Mouse (Mus musculus) layer of hippocampus, adult 2 months (tissue): ENCODE measurements around the gene D930048N14Rik. TPM values are rescaled to one million over a fixed set of nuclear protein-coding genes. Genes with fewer than 3 reads are reported as not detected.

Experiments used
- DNase-seq, 2 experiments: peaks; one replicate each; pipeline ENCODE4 v3.0.0; 2022; ENCODE audit warnings: low spot score in 2 of 2
- H3K27ac ChIP-seq: fragments of 200-600 bp; 2 replicates; pipeline ENCODE4 v1.8.1; 2022
- H3K4me3 ChIP-seq: fragments of 200-600 bp; 2 replicates; pipeline ENCODE4 v1.8.1; 2022; ENCODE audit warnings: mild to moderate bottlenecking
- CTCF ChIP-seq: fragments of 200-600 bp; conservative IDR thresholded peaks from 2 replicates; pipeline ENCODE4 v1.8.1; 2022; ENCODE audit warnings: antibody characterized with exemption, mild to moderate bottlenecking, moderate library complexity
- total RNA-seq, 2 experiments: library from RNA; stranded (reverse); gene quantifications; 2 replicates each; pipeline ENCODE4 v1.2.3; 2021

The D930048N14Rik gene
- total RNA-seq, 2 experiments from 2014 or later: 1.4 to 2.4 TPM

DNA sequence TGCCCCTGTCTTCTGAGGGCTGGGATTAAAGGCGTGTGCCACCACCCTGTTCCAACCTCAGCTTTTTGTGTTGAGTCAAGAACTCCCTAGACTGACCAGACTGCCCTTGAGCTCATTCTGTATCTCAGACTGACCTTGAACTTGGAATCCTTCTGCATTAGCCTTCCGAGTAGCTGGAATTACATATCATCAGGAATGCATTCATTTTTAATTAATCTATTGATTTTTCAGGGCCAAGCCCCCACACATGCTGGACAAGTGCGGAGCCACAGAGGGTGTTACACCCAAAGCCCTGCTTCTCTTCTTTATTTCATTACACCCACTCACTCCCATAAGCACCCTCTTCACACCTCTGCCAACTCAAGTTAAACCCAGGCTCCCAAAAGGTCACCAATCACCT, 17.0 kb upstream of the D930048N14Rik start:
- TF ChIP-seq CTCF: no peak

DNA sequence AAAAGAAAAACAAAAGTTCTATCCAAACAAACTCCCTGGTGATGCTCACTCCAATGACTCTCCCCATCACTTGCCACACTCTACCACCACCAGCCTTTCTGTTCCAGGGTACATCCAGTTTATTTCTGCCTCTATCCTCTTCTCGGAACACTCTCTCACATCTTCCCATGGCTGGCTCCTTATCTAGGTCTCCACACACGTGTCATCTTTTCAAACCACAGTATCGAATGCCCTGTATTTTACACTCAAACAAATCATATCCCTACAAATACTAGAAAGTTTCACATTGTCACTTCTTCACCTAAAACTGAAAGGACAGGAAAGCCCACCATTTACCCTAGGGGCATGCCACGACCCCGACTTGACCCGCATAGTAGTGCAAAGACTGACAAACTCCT, 15.6 kb upstream of the D930048N14Rik start:
- no peak for TF ChIP-seq CTCF
- peak overlapping the region; percentile 92 for H3K27ac ChIP-seq
- DNase-seq: no peak
- H3K4me3 ChIP-seq: peak overlapping the region; percentile 82

More for the DNA sequence above, 17.0 kb upstream of the D930048N14Rik start:
- Histone ChIP-seq H3K27ac (peak overlapping the region; percentile 29; the same call in 1 of the 2 replicates), H3K4me3 (no peak overlapping the region)
- DNase-seq: no peak

- DNase-seq: peak; percentile 95 to 96
- H3K4me3 ChIP-seq: peak within 1 kb of the TSS; percentile 82
- TF ChIP-seq CTCF: peak; percentile 8; the same call in 1 of the 2 replicates
- H3K27ac ChIP-seq: peak within 1 kb of the TSS; percentile 92
Measured at GRCm38 (mm10) chr11:51635525-51636322, 15.0 kb upstream of the D930048N14Rik start, which contains the start of gene Rmnd5b. TSS of gene Rmnd5b (minus strand) at chr11:51635896.

DNA sequence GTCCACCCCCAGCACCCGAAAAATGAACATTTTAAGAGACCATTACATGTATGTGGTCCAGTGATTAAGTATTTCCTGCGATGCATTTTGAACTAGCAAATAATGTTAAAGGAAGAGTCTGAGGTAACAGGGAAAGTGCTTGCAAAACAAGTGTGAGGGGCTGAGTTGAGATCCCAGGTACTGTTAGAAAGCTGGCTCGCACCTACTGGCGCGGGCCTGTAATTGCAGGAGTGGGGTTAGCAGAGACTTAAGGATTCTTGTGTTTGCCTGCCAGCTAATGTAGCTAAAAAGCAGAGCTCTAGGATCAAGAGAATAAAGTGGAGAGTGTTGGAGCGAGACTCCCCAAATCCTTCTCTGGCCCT, 14.4 kb upstream of the D930048N14Rik start:
- H3K4me3 ChIP-seq: peak overlapping the region; percentile 82
- DNase-seq: no peak
- peak overlapping the region; percentile 92 for H3K27ac ChIP-seq
- TF ChIP-seq CTCF: peak; percentile 86

- H3K27ac ChIP-seq: peak overlapping the region; percentile 24
- TF ChIP-seq CTCF: no peak
- DNase-seq: no peak
Measured at GRCm38 (mm10) chr11:51637971-51638414, 12.8 kb upstream of the D930048N14Rik start.

GRCm38 (mm10) chr11:51638497-51638896, 12.3 kb upstream of the D930048N14Rik start:
- H3K27ac ChIP-seq: peak overlapping the region; percentile 24; the same call in 1 of the 2 replicates
- H3K4me3 ChIP-seq: no peak overlapping the region; the same call in 1 of the 2 replicates
- no peak for DNase-seq
- TF ChIP-seq CTCF: no peak

More at GRCm38 (mm10) chr11:51637971-51638414, 12.8 kb upstream of the D930048N14Rik start:
- peak overlapping the region; percentile 22; the same call in 1 of the 2 replicates for H3K4me3 ChIP-seq

GRCm38 (mm10) chr11:51640748-51641147, 10.0 kb upstream of the D930048N14Rik start:
- no peak overlapping the region for H3K4me3 ChIP-seq
- no peak for TF ChIP-seq CTCF
- no peak overlapping the region for H3K27ac ChIP-seq
- no peak for DNase-seq

- TF ChIP-seq CTCF: no peak
- Histone ChIP-seq H3K27ac (peak overlapping the region; percentile 51; the same call in 1 of the 2 replicates), H3K4me3 (no peak overlapping the region)
- no peak for DNase-seq
Measured at GRCm38 (mm10) chr11:51643202-51643601, 7.6 kb upstream of the D930048N14Rik start.

DNA sequence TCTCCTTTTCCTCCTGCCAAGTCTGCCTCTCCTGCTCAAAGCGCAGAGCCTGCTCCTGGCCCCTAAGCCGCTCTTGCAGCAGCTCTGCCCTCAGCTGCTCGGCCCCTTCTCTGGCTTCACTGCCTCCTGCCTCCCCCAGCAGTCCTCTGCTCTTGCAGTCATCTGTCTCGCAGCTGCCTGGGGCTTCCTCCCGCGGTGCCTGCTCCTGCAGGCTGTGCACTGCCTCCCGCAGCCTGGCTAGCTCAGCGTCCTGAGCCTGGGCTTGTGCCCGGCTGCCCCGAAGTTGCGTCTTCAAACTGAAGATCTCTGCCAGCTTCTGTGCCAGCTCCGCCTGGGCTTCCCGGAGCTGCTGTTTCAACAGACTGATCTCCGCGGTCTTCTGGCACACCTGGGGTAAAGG, 7.0 kb upstream of the D930048N14Rik start:
- TF ChIP-seq CTCF: no peak
- Histone ChIP-seq H3K27ac (peak overlapping the region; percentile 51; the same call in 1 of the 2 replicates), H3K4me3 (peak overlapping the region; percentile 27; the same call in 1 of the 2 replicates)
- DNase-seq: no peak

GRCm38 (mm10) chr11:51644217-51644616, 6.5 kb upstream of the D930048N14Rik start:
- Histone ChIP-seq H3K27ac (no peak overlapping the region), H3K4me3 (no peak overlapping the region)
- no peak for DNase-seq
- TF ChIP-seq CTCF: no peak

DNA sequence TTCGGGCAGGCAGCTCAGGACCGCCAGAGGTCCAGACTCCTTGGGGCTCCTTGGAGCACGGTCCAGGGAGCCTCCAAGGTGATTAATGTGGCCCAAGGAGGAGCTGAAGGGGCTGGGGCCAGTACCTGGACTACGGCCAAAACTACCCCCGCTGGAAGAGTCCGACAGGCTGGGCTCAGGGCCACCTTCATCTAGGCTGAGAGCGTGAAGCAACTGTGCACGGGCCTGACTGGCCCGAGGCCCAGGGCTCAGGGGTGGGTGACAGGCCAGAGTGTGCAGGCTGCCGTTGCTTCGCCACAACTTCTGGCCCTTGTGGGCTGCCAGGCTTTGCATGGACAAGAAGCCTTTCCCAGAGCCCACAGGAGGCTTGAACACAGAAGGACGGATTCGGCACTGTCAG, 5.5 kb upstream of the D930048N14Rik start:
- H3K27ac ChIP-seq: no peak overlapping the region
- no peak for TF ChIP-seq CTCF
- no peak overlapping the region for H3K4me3 ChIP-seq
- DNase-seq: no peak

DNA sequence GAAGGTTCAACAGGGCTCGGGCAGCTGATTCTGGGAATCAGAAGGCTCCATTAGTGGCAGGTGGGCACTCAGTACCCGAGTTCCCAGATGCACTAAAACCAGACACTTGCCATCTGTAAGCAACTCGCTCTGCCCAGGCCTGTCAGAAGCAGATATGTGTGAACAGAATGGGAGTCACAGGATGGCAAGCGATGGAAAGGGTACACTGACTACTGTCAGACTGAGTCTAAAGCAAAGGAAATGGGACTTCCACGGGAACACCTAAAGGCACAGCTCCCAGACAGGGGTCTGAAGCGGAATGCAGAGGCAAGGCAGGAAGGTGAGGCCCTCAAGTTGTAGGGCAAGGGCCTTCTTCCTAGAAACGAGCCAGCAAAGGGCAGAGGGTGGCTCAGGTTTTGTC, 4.5 kb upstream of the D930048N14Rik start:
- DNase-seq: no peak
- H3K4me3 ChIP-seq: no peak overlapping the region
- peak overlapping the region; percentile 70 for H3K27ac ChIP-seq
- no peak for TF ChIP-seq CTCF

GRCm38 (mm10) chr11:51646751-51647667, 3.7 kb upstream of the D930048N14Rik start:
- no peak for TF ChIP-seq CTCF
- no peak overlapping the region; the same call in 1 of the 2 replicates for H3K4me3 ChIP-seq
- peak in 1 of 2 experiments; percentile 16 for DNase-seq
- peak overlapping the region; percentile 70 for H3K27ac ChIP-seq
